Mouse (Mus musculus) intestine, postnatal 0 days (tissue): Measurements from ENCODE around the gene Olfr545. TPM values are rescaled to one million over a fixed set of nuclear protein-coding genes. Genes with fewer than 3 reads are reported as not detected.

Source experiments
- ATAC-seq: fragments of 200-750 bp; cut with Nextera tagmentation; 2 replicates; pipeline ENCODE4 v1.8.0; 2017; ENCODE audit warnings: mild to moderate bottlenecking, moderate TSS enrichment, moderate library complexity
- H3K27ac ChIP-seq: fragments of 300-500 bp; sonication (generic); 2 replicates; pipeline ENCODE4 v1.5.1; 2014; ENCODE audit warnings: mild to moderate bottlenecking, low read depth, low read length, moderate library complexity
- H3K27me3 ChIP-seq: fragments of 300-500 bp; sonication (generic); replicated peaks from 2 replicates; pipeline ENCODE4 v1.6.1; 2014; ENCODE audit warnings: low read length, mixed read lengths; ENCODE audit not compliant: control insufficient read depth, insufficient read depth
- H3K36me3 ChIP-seq: fragments of 300-500 bp; sonication (generic); 2 replicates; pipeline ENCODE4 v1.6.1; 2014; ENCODE audit warnings: mild to moderate bottlenecking, moderate library complexity; ENCODE audit not compliant: control insufficient read depth, insufficient read depth
- H3K4me1 ChIP-seq: fragments of 300-500 bp; sonication (generic); replicated peaks from 2 replicates; pipeline ENCODE4 v1.6.1; 2014; ENCODE audit warnings: antibody characterized with exemption, low read length, mixed read lengths; ENCODE audit not compliant: control insufficient read depth, insufficient read depth
- H3K4me2 ChIP-seq: fragments of 300-500 bp; sonication (generic); replicated peaks from 2 replicates; pipeline ENCODE4 v1.6.1; 2014; ENCODE audit warnings: low read depth, mild to moderate bottlenecking, moderate library complexity
- H3K4me3 ChIP-seq: fragments of 300-500 bp; sonication (generic); 2 replicates; pipeline ENCODE4 v1.5.1; 2014; ENCODE audit warnings: low read depth, low read length
- H3K9ac ChIP-seq: fragments of 300-500 bp; sonication (generic); 2 replicates; pipeline ENCODE4 v1.6.1; 2014; ENCODE audit warnings: mild to moderate bottlenecking, low read depth, low read length
- H3K9me3 ChIP-seq: fragments of 300-500 bp; sonication (generic); 2 replicates; pipeline ENCODE4 v1.6.1; 2016; ENCODE audit warnings: mixed run types; ENCODE audit not compliant: control insufficient read depth
- CTCF ChIP-seq: sonication (generic); IDR thresholded peaks from 2 replicates; pipeline ENCODE4 v1.5.1; 2016; ENCODE audit warnings: low read depth, mild to moderate bottlenecking, control low read depth, antibody characterized with exemption, moderate library complexity
- WGBS: fragments of 180-500 bp; shearing (Covaris S2); extraction: QIAGEN DNeasy Blood & Tissue Kit; methylation state at CpG from one replicate; pipeline ENCODE4 v1.1.7; 2014; 5-methylcytosine and 5-hydroxymethylcytosine counted together
- polyA plus RNA-seq: library from polyadenylated mRNA; unstranded; fragments of >200 nt; fragmentation: Nextera tagmentation; extraction: Ambion mirVana; gene quantifications from 2 replicates; pipeline ENCODE4 v1.2.1, GENCODE M21; 2015

Gene Olfr545
- polyA plus RNA-seq, 1 experiment from 2014 or later, result not detected

- Histone ChIP-seq H3K4me1 (peaks cover 3% of the 10 kb centered on the region; the same call in 1 of the 2 replicates), H3K9ac (peak overlapping the region; percentile 80), H3K4me2 (peak overlapping the region; percentile 82), H3K27me3 (no peaks in the 10 kb centered on the region), H3K9me3 (no peaks in the 10 kb centered on the region), H3K36me3 (0 out of 2 replicates have a peak, but pooled peaks cover 12% of the 10 kb centered on the region), H3K27ac (no peak overlapping the region), H3K4me3 (peak overlapping the region; percentile 79)
- TF ChIP-seq CTCF, result no peak
- ATAC-seq, result no peak
- WGBS, result 0% methylated on average over 4 of the region's 4 CpGs
These were observed 56.9 kb downstream of the Olfr545 start for GRCm38 (mm10) chr7:102442432-102442831.

- Histone ChIP-seq H3K27me3 (no peaks in the 10 kb centered on the region), H3K4me2 (peak within 1 kb of the TSS; percentile 82), H3K4me3 (peak within 1 kb of the TSS; percentile 79), H3K27ac (peak within 1 kb of the TSS; percentile 37), H3K36me3 (peaks cover 10% of the 10 kb centered on the region; the same call in 1 of the 2 replicates), H3K9ac (peak within 1 kb of the TSS; percentile 80), H3K9me3 (no peaks in the 10 kb centered on the region), H3K4me1 (peaks cover 3% of the 10 kb centered on the region; the same call in 1 of the 2 replicates)
- peak; percentile 99 for ATAC-seq
- TF ChIP-seq CTCF, result no peak
- under 1% methylated on average over 56 of the region's 56 CpGs for WGBS
These were observed 57.5 kb downstream of the Olfr545 start, which contains the start of gene Rrm1 for GRCm38 (mm10) chr7:102441657-102442391. Rrm1 (plus strand) TSS chr7:102441695.

Other genes with a start within 250 kb of the Olfr545 start
- gene Rhog, start 243.5 kb downstream of the Olfr545 start, polyA plus RNA-seq, result 74.2 and 78.1 TPM in 2 replicates
- 13.0 and 13.8 TPM in 2 replicates for gene Stim1, start 231.8 kb downstream of the Olfr545 start, polyA plus RNA-seq
- gene Rrm1, start 57.9 kb downstream of the Olfr545 start, polyA plus RNA-seq, result 22.7 and 23.4 TPM in 2 replicates
- not detected in 2 replicates for gene Olfr543, start 17.9 kb downstream of the Olfr545 start, polyA plus RNA-seq
- 0.04 TPM in 1 of 2 replicates, not detected in the other for gene Olfr544, start 11.3 kb downstream of the Olfr545 start, polyA plus RNA-seq
- gene Olfr547, start 35.2 kb upstream of the Olfr545 start, polyA plus RNA-seq, result not detected in 2 replicates
- gene Olfr548-ps1, start 41.3 kb upstream of the Olfr545 start, polyA plus RNA-seq, result not detected in 2 replicates
- not detected in 2 replicates for gene Olfr549, start 50.3 kb upstream of the Olfr545 start, polyA plus RNA-seq
- gene Trim21, start 65.9 kb upstream of the Olfr545 start, polyA plus RNA-seq, result 0.48 and 0.66 TPM in 2 replicates
- not detected in 2 replicates for gene Olfr550, start 71.9 kb upstream of the Olfr545 start, polyA plus RNA-seq
- gene Olfr551, start 92.3 kb upstream of the Olfr545 start, polyA plus RNA-seq, result not detected in 2 replicates
- not detected in 2 replicates for gene Olfr552, start 98.2 kb upstream of the Olfr545 start, polyA plus RNA-seq
- gene Olfr553, start 118.6 kb upstream of the Olfr545 start, polyA plus RNA-seq, result not detected in 2 replicates
- not detected in 2 replicates for gene Olfr554, start 138.9 kb upstream of the Olfr545 start, polyA plus RNA-seq
- not detected in 2 replicates for gene Olfr555, start 159.2 kb upstream of the Olfr545 start, polyA plus RNA-seq
- gene Olfr556, start 165.3 kb upstream of the Olfr545 start, polyA plus RNA-seq, result not detected in 2 replicates
- gene Trim68, start 187.8 kb upstream of the Olfr545 start, polyA plus RNA-seq, result 3.6 and 4.3 TPM in 2 replicates
- gene Olfr557, start 196.3 kb upstream of the Olfr545 start, polyA plus RNA-seq, result not detected in 2 replicates
- gene Olfr558, start 202.6 kb upstream of the Olfr545 start, polyA plus RNA-seq, result 0.38 and 0.48 TPM in 2 replicates
- not detected in 2 replicates for gene Olfr33, start 219.5 kb upstream of the Olfr545 start, polyA plus RNA-seq
- not detected in 2 replicates for gene Olfr559, start 227.9 kb upstream of the Olfr545 start, polyA plus RNA-seq